Mouse (Mus musculus) embryo, embryonic 9.5 days (tissue): ENCODE data around the gene Tekt4.

Experiments used
- DNase-seq: peaks from one replicate; pipeline ENCODE4 v3.0.0-alpha.2; 2017; ENCODE audit errors: extremely low spot score

Gene Tekt4

DNA sequence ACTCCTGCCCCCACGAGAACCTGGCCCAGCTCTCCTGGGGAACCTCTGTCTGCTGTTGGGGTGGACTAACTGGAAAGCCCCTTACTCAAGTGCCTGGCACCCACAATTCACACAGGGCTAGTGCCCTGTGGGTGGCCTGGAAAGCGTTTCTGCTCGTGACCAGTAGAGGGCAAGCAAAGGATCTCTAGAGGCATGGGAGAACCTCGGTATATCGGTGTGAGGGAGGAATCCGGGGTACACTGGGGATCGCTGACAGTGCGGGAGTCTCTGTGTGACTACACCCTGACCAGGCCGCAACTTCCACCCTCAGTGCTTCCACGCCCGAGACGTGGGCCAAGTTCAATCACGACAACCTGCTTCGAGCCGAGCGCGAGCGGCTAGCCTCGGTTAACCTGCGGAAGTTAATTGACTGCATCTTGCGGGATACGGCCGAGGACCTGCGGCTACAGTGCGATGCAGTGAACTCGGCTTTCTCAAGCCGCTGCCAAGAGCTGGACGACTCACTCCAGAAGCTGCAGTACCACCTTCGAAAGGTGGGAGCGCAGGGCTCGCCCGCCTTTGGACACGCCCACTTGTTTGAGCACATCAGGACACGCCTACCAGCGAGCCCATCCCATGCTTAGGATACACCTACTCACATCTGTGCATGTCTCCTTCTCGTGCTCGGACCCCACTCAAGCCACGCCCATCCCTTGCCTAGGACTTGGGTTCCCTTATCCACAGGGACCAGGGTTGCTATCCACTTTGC lies 20.1 kb downstream of the Tekt4 start:
- peak; percentile 78 for DNase-seq

DNA sequence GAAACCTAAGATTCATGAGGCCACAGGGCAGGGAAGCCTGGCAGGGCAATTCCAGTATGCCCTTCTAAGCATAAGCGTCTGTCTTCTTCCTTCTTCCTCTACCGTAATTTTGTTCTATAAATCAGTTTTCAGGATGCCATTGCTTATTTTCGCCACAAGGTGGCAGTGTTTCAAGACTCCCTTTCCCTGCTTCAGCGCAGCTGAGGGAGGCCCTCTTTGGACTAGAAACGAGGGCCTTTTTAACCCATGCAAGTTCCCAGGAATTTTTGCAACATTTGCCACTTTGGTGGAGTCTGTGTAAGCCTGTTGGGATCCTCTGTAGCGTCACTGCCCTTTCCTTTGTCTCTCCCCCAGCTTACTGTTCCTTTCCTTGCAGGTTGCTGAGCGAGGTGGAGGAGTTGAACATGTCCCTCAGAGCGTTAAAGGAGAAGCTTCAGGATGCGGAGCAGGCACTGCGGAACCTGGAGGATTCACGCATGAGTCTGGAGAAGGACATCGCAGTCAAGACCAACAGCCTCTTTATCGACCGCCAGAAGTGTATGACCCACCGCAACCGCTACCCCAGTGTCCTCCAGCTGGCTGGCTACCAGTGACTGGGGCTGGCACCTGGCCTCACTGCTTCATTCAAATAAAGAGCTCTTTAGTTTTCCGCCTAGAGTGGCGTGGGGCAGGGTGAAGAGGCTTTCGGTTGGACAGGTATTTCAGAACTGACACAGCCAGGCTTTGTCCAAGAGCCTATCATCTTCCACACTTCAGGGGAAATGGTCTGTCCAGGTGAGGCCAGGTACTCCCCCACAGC lies 21.7 kb downstream of the Tekt4 start:
- peak; percentile 61 for DNase-seq

DNA sequence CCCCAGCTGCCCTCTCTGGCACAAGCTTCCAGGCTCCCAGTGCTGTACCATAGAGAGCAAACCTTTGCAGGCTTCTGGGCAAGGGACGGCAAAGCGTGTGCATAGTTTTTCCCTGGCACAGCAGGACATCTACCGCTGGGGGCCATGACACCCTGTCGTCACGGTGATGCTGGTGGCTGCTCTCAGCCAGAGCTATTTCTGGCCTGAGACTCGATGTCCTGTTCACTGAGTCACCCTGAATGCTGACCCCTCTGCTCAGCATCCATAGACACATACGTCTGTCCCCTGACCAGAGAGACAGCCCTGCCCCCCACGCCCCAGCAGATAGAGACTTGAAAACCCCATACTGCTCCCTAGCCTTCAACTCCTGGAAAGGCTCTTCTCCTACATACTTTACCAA lies 25.7 kb downstream of the Tekt4 start:
- DNase-seq = no peak

DNA sequence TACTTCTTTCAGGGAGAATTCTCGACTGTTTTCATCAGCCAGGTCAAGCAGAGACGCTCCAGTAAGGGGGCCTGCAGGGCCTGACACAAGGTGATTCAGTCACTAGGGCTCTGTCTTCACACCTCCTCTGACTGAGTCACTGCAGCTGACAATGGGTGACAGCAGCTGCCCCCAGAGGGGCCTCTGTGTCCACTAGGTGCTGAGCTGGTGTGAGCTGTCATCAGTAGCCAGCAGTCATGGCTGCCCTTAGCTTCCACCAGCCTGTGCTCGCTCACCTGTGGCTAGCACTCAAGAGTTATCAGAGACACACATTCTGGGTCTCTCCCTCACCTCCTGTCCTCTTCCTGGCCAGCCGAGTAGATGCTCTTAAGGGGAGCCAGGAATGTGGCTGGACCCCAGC lies 26.4 kb downstream of the Tekt4 start:
- no peak for DNase-seq

DNA sequence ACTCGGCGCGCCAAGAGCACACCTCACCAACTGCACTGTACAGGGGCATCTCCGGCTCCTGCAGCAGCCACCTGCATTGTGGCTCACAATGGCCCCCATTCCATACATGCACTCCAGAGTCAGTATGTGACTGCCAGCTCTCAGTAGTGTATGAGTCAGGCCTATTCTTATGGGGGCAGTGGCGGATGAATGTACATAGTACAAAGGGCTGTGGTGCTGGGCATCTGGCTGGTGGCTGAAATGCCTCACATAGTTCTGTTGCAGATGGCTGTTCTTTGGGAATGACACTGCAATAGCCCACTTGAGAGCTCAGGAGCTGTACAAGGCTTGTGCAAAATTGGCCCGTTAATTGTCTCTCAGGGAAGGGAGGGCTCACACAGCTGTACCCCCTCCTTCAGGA lies 27.7 kb downstream of the Tekt4 start:
- no peak for DNase-seq

DNA sequence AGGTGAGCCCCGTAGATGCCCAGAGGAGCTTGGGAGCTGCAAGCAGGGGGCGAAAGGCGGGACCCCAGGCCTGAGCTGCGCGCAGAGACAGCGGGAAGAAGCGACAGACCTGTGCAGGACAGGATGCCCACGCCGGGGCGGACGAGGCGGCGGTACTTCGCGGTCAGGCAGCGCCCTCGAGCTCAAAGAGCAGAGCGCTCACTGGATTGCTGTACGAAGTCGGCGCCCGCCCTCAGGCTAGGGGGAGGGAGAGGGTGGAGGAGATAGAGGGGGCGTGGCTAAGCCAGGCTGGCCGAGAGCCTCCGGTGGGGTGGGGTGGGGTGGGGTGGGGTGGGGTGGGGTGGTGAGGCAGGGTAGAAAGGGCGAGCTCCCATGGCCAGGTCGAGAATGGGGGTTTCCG lies 42.6 kb downstream of the Tekt4 start, which contains the start of gene Sstr5:
Gene Sstr5 (minus strand): TSS at position 276 of the 400 bp plus-strand sequence.
- DNase-seq = peak; percentile 48

DNA sequence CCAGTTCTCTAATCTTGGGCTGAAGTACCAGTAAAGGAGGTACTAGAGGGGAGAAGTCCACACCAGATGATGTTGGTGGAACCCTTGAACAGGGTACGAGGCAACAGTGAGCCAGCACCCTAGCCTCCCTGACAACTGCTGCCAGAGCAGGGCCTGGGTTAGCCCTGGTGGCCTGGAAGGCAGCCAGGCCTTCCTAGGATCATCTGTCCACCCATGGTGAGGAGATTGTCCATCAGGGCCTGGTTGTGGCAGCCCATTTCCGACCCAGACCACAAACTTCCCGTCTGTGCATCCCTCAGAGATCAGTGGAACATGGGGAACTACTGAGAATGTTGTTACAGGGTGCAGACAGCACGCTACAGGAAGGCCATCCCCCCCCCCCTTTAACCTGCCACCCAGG lies 48.2 kb downstream of the Tekt4 start:
- no peak for DNase-seq

DNA sequence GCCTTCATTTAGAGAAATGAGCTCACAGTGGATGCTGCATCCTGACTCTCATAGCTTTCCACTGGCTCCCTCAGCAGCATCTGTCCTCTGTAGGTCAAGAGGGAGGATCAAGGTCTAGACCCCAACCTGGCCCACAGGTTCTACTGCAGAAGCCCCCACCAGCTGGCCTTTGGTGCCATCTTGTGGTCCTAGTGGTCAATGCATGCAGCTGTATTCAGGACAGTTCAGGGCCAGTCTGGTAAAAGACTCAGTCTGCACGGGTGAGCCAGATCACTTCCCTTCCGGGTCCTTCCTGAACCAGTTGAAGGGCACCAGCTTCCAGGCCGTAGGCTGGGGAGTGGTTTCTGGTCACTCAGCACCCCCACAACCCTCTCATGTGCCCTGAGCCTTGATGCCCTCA lies 53.4 kb downstream of the Tekt4 start:
- DNase-seq = peak; percentile 75

DNA sequence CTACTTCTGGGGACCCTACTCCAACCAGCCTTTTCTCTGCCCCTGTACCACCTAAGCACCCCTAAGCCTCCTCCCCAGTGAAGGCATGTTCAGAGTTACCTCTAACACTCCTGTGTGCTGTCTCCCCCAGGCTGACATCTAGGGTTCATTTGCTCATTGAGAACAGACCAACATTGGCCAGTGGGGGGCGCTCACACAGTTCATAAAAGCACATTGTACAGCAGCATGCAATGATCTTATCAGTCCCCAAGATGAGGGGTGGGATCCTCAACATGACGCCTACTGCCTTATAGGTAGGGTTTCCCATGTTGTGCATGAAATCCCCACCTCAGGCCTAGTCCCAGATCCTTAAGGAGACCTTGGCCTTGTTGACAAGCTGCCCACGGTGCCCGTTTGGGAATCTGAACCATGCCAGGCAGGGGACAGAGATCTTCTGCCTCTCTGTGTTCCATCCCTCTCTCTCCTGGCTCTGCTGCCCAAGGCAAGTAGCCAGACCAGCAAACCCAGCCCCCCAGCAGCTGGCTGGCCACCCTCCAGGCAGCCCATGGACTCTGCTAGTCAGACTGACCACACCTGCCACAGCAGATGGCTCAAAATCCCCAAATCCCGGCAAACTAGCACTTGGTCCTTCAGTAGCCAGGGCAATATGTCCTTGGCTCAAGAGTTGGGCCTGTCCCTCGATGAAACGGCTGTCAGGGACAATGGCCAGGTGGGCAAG lies 54.6 kb downstream of the Tekt4 start:
- DNase-seq = peak; percentile 53

DNA sequence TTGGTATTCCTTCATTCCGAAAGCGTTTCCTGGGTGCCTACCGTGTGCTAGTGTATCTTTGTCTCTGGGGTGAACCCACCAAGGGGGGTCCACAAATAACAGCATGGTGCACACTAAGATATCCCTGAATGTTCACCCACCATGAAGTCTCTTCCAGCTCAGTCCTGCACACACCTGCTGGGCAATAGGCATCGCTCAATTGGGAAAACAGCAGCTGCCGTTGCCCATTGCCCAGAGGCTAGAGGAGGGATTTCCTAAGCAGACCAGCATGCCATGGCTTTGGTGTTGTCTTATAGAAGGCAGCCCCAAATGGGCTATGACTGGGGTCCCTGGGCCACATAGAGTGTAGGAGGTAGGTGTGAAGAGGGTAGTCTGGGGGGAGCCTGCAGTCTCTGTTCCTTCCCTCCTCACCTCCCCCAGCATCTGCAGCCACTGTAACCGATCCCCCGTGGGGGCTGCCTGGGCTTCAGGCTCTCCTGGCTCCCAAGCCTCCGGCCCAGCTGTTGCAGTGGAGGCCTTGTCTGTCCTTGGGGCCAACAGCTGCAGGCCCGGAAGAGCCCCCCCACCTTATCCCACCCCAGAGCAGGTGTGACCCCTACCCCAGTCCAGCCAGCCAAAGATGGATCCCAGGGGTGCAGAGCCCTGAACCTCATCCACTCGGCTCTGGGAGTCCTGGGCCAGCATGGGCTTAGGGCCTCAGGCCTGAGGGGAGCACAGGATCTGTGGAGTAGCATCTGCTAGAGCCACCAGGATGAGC lies 55.8 kb downstream of the Tekt4 start:
- DNase-seq = no peak

DNA sequence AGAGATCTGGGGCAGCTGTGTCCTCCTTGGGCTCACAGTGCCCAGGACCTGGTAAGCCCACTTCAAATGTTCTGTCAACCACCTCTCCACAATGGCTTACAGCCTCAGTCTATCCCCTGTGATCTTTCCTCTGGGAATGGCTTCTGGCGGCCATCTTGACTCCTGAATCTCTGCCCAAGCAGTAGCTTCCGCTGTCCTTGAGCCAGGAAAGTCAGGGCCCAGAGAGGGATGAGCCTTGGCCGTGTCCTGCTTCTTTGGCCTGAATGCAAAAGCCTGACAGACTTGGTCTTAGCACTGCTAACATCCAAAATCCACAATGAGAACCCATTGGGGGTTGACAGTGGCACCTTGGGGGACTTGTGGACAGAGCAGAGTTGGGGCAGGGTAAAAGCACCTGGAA lies 57.5 kb downstream of the Tekt4 start:
- no peak for DNase-seq

DNA sequence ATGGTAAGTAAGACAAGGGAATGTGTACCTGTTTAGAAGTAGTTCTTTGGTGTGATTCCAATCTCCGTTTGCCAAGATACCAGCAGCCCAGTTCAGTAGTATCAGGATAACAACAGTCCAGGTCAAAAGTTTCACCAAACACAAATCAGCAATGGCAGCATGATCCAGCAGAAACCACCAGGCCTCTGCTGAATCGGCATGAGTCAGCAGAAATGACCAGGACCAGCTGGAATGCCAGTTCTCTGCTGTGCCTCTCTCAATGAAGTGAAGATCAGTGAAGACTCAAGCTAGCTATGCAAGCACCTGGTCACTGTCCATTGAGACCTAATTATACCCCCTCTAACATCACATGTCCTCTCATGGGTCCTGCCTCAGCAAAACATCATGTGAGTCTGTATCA lies 59.6 kb downstream of the Tekt4 start:
- DNase-seq = no peak

DNA sequence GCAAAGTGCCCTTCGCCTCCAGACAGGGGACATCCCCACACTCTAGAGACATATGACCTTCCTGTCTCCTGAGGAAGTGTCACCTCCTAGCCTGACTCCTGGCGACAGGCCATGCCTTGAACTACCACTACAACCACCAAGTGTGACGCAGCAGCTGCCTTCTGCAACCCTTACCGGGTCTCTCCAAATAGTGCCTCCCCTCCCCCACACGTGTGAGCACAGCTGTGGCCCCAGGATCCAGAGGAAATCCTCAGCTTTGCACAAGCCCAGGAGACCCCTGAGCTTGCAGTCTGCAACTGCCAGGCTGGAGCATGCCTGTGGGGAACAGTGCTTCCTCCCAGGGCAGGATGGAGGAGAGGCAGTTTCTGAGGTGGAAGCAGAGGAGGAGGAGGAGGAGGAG lies 61.9 kb downstream of the Tekt4 start:
- no peak for DNase-seq

DNA sequence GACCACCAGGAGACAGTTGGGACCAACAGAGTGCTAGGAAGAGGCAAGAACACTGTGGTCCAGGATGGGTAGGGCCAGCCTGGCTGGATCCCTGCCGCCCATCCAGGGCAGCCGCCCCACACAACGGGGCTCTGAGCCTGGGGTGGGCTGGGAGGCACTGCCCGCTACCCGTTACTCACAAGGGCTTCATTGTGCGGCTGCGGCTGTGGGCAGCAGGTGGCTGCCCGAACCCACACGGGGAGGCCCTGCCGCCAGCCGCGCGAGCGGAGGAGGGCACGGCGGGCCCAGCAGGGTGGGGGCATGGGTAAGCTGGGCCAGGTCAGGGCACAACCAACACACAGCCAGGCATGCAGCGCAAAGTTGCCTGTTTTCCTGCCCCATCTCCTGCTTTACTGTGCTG lies 63.7 kb downstream of the Tekt4 start:
- no peak for DNase-seq

DNA sequence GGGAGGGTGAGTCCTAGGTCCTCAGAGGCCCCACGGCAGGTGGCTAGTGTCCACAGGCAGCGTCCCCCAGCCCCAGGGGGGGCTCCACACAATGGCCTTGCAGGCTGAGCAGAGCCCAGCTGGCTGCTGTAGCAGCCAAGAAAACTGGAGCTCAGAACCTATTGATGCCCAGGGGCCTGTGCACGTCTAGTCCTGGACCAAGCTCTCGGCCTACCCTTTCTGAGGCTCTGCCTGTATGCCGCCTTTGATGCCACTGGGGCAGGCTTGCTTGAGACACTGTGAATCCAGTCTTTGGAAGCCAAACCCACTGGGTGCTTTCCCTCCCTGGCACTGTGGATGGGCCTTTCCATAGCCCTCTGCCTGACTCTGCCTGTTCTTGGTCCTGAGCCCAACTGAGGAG lies 65.1 kb downstream of the Tekt4 start:
- DNase-seq = no peak

DNA sequence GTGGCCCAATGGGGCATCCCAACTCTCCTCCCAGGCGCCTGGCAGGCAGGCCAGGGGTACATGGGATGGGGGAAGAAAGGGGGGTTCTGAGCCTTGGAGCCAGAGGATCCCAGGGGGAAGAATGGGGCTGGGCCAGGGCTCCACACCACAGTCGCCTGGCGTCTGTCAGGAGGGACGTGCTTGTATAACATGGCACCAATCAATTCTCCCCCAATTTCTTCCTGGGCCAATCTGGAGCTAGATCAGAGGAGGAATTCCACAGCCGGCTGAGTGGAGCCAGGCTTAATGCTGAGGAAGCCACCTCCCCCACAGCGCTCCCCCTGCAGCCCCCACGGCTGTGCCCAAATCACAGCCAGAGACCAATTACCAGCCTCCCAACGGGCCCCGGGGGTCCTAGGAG lies 66.1 kb downstream of the Tekt4 start:
- DNase-seq = no peak

DNA sequence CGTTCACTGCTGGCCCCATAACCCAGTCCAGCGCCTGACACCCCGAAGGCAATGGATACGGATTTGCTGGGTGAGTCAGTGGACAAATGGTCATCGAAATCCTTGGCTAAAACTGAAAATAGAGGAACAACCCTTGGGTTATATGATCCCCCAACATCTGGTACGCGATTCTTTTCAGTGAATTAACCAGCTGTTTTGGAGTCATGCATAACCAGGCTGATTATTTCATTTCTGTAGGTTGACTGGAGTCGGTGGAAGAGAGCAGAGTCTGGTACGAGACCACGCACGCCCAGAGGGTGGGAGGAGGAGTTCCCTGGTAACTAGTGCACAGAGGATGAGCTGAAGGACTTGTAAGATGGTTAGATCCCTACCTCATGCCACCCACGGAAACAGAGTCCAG lies 67.7 kb downstream of the Tekt4 start:
- no peak for DNase-seq
